Mouse (Mus musculus) T-helper 17 cell (primary cell): ENCODE data around the gene Smc2.
"Not testable (repeated sequence)": the region's sequence is repeated elsewhere in the genome, so short reads cannot be mapped to it uniquely, and the experiment has no call there.

Experiments
- in situ Hi-C, 2 experiments: fragments of 300-600 bp; cut with MboI, MseI; formaldehyde crosslinking; loops; 1 replicate in 1 of 2; 2 replicates in 1 of 2; pipeline ENCODE4 v1.15.1; 2025; ENCODE audit warnings: high pct_unique_total_duplicates in 2 of 2

Gene Smc2

DNA sequence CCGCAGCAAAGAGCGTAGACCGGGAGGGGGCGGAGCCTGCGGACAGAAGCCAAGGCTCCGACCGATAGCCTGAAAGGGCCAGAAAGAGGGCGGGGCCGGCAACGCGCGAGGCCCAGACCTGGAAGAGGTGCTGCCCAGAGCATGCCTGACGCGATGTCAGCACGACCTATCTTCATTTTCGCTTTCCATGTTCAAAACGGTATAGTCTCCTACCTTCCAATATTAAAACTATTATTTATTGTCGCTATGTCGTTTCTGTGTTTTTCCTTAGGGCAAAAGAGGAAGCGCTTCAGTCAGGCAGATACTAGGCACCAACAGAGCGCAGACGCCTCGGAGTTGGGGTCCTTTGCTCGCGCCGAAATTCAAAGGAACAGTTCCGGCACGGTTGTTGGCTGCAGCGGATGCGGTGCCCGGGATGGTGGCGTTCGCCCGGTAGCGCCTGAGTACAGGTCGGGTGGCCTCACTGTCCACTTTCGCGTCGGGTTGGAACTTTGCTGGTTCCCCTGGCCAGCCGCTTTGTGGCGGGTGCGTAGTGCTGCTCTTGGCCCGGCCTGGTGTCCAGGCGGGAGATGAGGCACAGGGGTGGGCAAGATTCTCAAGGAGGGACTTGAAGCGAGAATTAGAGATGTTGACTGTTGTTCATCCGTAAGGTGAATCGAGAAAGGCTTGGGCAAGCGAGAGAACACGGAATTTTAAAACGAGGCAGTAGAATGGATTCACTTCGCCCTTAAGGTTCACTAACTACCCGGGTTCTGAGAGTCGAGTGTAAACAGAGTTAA, at the start of gene Smc2:
Gene Smc2 (plus strand): TSS at position 358 of the 779 bp plus-strand sequence.
- in situ Hi-C loops = loop anchor here in 1 of 2 experiments (25.0 kb wide), 1 partner anchor 573 kb away; the partner anchor contains the start of gene Nipsnap3b

DNA sequence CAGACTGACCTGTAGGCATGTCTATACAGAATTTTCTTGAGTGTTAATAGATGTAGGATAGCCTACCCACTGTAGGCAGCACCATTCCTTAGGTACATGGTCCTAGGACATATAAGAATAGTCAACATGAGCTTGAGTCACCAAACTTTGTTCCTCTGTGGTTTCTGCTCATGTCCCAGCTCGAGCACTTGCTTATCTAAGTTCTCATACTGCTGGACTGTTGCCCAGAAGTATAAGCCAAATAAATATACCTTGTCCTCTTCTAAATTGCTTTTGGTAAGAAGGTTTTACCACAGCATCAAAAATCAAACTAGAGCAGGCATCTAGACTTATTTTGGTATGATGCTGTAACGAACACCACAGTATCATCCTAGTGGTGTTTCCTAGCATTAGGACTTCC, 27.5 kb upstream of the Smc2 start:
- in situ Hi-C loops = no loop called here

DNA sequence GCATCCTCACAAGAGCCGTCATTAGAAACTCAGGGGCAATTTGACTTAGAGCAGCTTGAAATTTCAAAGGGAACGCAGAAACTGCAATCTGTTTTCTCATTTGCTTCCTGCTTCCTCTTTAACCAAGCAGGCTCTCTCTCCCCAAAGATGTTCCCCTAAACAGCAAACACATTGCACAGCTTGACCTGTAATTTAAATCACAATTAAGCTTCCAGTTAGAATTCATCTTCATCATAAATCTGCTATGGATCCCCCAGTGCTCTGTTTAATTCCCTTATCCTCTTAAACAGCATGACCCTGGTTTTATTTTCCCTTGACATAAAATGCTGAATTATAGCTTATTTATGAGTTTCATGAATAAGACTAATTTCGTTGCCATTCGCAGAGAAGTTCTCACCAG, 15.4 kb upstream of the Smc2 start:
- in situ Hi-C loops = no loop called here

- in situ Hi-C loops = loop anchor here in 1 of 2 experiments (25.0 kb wide), 1 partner anchor 583 kb away; the partner anchor contains the start of gene Nipsnap3b
These were observed 9.5 kb upstream of the Smc2 start for GRCm38 (mm10) chr4:52429310-52430198.

- in situ Hi-C loops = loop anchor here in 1 of 2 experiments (25.0 kb wide), 1 partner anchor 577 kb away; the partner anchor contains the start of gene Nipsnap3b
These were observed 3.5 kb upstream of the Smc2 start for GRCm38 (mm10) chr4:52435551-52435950.

DNA sequence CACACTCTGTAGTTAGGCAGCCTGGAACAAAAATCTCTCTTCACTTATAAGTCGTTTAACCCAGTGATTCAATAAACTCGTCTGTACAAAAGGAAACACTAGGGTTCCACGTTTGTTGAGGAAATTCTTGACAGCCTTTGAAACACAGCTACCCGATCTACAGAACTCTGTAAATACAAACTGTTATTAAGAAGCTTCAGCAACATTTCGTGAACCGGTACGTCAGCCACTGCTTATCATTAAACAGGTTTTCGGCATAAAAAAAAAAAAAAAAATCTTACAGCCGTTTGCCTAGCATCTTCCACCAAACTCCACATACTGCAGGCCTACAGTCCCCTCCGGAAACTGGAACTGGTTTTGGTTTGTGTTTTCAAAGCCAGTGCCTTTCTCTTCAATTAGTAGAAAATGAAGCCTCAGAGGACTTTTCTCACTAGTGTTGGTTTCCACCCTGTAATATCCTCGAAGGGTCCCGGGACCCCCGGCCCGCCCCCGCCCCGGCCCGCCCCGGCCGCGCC, 615 bp upstream of the Smc2 start:
- in situ Hi-C loops = loop anchor here in 1 of 2 experiments (25.0 kb wide), 1 partner anchor 574 kb away; the partner anchor contains the start of gene Nipsnap3b

DNA sequence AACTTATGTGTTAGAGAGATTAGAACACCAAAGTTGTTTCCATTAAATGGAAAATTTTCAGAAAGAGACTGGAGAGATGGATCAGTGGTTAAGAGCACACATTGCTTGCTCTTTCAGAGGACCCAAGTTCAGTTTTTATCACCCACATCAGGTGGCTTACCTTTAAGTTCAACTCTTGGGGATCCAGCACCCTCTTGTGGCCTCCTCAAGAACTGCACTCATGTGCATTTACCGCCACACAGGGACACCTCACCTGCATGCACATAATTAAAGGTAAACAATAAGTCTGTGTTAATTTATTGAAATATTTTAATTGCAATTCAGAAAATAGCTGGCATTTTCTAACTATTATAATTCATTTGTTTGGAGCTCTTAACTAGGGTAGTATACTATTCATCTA, 20.7 kb downstream of the Smc2 start:
- in situ Hi-C loops = loop anchor here in 1 of 2 experiments (5.0 kb wide), 1 partner anchor 558 kb away; no protein-coding TSS in a partner anchor

DNA sequence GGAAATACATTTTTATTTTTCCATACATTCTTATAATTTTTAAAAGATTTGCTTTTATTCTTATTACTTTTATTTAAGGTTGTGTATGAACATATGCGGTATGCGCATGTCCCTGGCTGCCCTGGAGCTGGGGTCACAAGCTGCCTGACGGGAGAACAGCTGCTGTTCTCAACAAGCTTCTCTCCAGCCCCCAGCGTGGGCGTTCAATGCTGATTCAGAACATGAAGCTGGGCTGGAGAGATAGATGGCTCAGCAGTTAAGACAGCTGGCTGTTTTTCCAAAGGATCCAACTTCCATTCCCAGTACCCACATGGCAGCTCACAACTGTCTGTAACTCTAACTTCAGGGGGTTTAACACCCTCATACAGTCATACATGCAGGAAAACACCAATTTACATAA, 22.3 kb downstream of the Smc2 start:
- in situ Hi-C loops = no loop called here

GRCm38 (mm10) chr4:52473431-52473830, 34.4 kb downstream of the Smc2 start:
- in situ Hi-C loops = no loop called here

GRCm38 (mm10) chr4:52487486-52487885, 48.4 kb downstream of the Smc2 start:
- in situ Hi-C loops = no loop called here

DNA sequence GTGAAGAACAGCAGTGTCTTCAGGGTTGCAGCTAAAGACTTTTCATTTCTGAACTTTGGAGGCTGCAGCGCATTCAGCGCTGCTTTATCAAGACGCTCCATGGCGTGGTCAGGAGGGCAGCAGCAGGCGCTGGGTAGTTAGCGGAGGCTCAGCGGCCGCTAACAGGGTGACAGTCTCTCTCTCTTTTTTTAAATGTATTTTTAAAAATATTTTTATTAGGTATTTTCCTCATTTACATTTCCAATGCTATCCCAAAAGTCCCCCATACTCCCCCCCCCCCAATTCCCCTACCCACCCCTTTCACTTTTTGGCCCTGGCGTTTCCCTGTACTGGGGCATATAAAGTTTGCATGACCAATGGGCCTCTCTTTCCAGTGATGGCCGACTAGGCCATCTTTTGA, 58.1 kb downstream of the Smc2 start, which contains the start of gene Vma21-ps:
Gene Vma21-ps (minus strand): TSS at position 101 of the 400 bp plus-strand sequence.
- in situ Hi-C loops = not testable (repeated sequence)

DNA sequence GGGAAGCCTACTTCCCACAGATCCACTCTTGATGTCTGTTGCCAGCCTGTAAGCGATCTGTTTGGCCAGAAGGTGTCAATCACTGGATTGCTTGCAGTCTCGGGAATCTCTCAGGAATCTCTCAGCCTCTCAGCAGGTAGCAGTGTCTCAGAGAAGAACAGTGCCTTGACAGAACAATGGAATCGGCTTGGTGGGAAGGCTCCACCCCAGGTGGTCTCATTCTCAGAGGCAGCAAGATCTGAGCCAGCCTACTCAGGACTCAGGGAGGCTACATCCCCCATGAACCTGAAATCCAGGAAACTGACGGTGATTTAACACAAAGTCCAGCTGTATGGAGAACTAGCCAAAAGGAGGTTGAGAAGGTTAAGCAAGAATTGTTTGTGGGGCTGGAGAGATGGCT, 78.5 kb downstream of the Smc2 start:
- in situ Hi-C loops = no loop called here

DNA sequence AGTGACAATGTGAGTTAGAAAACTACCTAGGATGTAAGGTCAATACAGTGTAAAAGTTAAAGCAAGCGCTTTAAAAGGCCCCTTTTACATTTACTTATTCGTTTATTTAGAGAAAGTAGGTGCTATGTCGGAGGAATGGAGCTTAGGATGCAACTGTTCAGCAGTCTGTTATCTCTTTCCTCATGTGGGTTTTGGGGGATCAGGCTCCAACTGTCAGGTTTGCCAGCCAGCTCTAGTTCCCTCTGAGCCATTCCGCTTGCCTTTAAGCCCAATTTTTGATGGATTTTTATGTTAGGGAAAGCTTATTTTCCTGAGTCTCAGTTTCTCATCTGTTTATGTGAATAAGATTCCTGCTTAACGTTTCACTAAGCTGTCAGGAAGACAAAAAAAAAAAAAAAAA, 80.3 kb downstream of the Smc2 start:
- in situ Hi-C loops = no loop called here

DNA sequence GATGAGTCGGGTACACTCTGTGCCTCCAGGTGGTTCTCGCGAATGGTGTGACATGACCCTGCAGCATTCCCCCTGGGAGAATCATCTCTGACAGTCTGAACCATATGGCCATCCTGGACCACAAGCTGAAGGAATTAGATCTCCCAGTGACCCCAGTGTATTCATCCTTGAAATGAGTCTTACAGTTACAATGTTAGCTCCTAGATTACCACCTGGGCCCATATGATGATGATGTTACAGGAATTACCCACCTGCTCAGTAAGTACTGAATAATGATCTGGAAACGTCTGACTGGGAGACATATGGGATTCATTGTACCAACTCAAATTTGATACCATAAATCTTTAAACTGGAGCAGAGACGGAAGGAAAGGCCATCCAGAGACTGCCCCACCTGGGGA, 87.4 kb downstream of the Smc2 start:
- in situ Hi-C loops = no loop called here

GRCm38 (mm10) chr4:52530636-52531035, 91.6 kb downstream of the Smc2 start:
- in situ Hi-C loops = no loop called here
